Mouse (Mus musculus) neural tube, embryonic 10.5 days (tissue): ENCODE measurements around the gene Vmn2r8.
"Not testable (repeated sequence)": the region's sequence is repeated elsewhere in the genome, so short reads cannot be mapped to it uniquely, and the experiment has no call there.

Experiments used
- DNase-seq: peaks from one replicate; pipeline ENCODE4 v3.0.0-alpha.2; 2017; ENCODE audit warnings: low spot score; ENCODE audit errors: extremely low spot score

Gene Vmn2r8

GRCm38 (mm10) chr5:108808750-108809149 is at the start of gene Vmn2r8:
Gene Vmn2r8, minus strand, starts transcription at chr5:108808850.
- DNase-seq, result not testable (repeated sequence)

GRCm38 (mm10) chr5:108852501-108852900 is 43.9 kb upstream of the Vmn2r8 start, which contains the start of gene Vmn2r9:
Gene Vmn2r9, minus strand, starts transcription at chr5:108852601.
- DNase-seq, result not testable (repeated sequence)

GRCm38 (mm10) chr5:108849466-108849865 is 40.8 kb upstream of the Vmn2r8 start:
- DNase-seq, result no peak

GRCm38 (mm10) chr5:108836156-108836555 is 27.5 kb upstream of the Vmn2r8 start:
- DNase-seq, result no peak

GRCm38 (mm10) chr5:108823276-108823675 is 14.6 kb upstream of the Vmn2r8 start:
- no peak for DNase-seq

GRCm38 (mm10) chr5:108803646-108804045 is 5.0 kb downstream of the Vmn2r8 start:
- no peak for DNase-seq

- DNase-seq, result not testable (repeated sequence)
Measured at GRCm38 (mm10) chr5:108795263-108795662, 13.4 kb downstream of the Vmn2r8 start, which contains the start of gene Tmed11. Gene Tmed11, minus strand, starts transcription at chr5:108795363.

- peak; percentile 20 for DNase-seq
Measured at GRCm38 (mm10) chr5:108790385-108790784, 18.3 kb downstream of the Vmn2r8 start.

GRCm38 (mm10) chr5:108774630-108775306 is 33.9 kb downstream of the Vmn2r8 start, which contains the start of gene Rnf212:
Gene Rnf212, minus strand, starts transcription at chr5:108774982.
- DNase-seq, result no peak

- DNase-seq, result no peak
Measured at GRCm38 (mm10) chr5:108760002-108760401, 48.6 kb downstream of the Vmn2r8 start.

GRCm38 (mm10) chr5:108758396-108758795 is 50.3 kb downstream of the Vmn2r8 start:
- no peak for DNase-seq

GRCm38 (mm10) chr5:108751258-108751657 is 57.4 kb downstream of the Vmn2r8 start:
- DNase-seq, result not testable (repeated sequence)

GRCm38 (mm10) chr5:108750328-108751210 is 58.1 kb downstream of the Vmn2r8 start:
- DNase-seq, result no peak

GRCm38 (mm10) chr5:108744629-108745028 is 64.0 kb downstream of the Vmn2r8 start:
- DNase-seq, result no peak

- DNase-seq, result no peak
Measured at GRCm38 (mm10) chr5:108743856-108744255, 64.8 kb downstream of the Vmn2r8 start.

GRCm38 (mm10) chr5:108742596-108742995 is 66.1 kb downstream of the Vmn2r8 start:
- no peak for DNase-seq

GRCm38 (mm10) chr5:108741844-108742243 is 66.8 kb downstream of the Vmn2r8 start:
- no peak for DNase-seq
